Mouse (Mus musculus) MEL (cell line): ENCODE measurements around the gene Grm1.

Experiments
- CHD1 ChIP-seq: IDR thresholded peaks from 2 replicates; pipeline ENCODE4 v1.6.1; 2012; ENCODE audit warnings: low read depth, mild to moderate bottlenecking, inconsistent platforms, low read length, improper control_type of control experiment
- CTCF ChIP-seq, 3 experiments: IDR thresholded peaks in 2 of 3; conservative IDR thresholded peaks in 1 of 3; 2 replicates each; pipeline ENCODE4 v1.5.1; 2011 to 2012; ENCODE audit warnings: low read length in 3 of 3, low read depth in 2 of 3, mild to moderate bottlenecking in 2 of 3, improper control_type of control experiment in 1 of 3, inconsistent platforms in 1 of 3, mixed read lengths in 1 of 3, moderate library complexity in 1 of 3; ENCODE audit not compliant: control insufficient read depth in 1 of 3, insufficient read depth in 1 of 3, poor library complexity in 1 of 3, severe bottlenecking in 1 of 3
- MAX ChIP-seq: IDR thresholded peaks from 2 replicates; pipeline ENCODE4 v1.6.1; 2011; ENCODE audit warnings: low read length, improper control_type of control experiment
- MXI1 ChIP-seq: IDR thresholded peaks from 2 replicates; pipeline ENCODE4 v1.6.1; 2011; ENCODE audit warnings: mild to moderate bottlenecking, low read depth, low read length, improper control_type of control experiment
- MYC ChIP-seq: IDR thresholded peaks from 2 replicates; pipeline ENCODE4 v1.6.1; 2011; ENCODE audit warnings: low read depth, mild to moderate bottlenecking, low read length, improper control_type of control experiment, moderate library complexity
- POLR2A ChIP-seq, 2 experiments: IDR thresholded peaks; 2 replicates each; pipeline ENCODE4 v1.6.1; 2011 to 2012; ENCODE audit warnings: low read length in 2 of 2, mild to moderate bottlenecking in 2 of 2, control low read depth in 1 of 2, improper control_type of control experiment in 1 of 2, low read depth in 1 of 2, moderate library complexity in 1 of 2; ENCODE audit not compliant: control insufficient read depth in 1 of 2, insufficient read depth in 1 of 2, poor library complexity in 1 of 2
- TBP ChIP-seq: IDR thresholded peaks from 2 replicates; pipeline ENCODE4 v1.8.0; 2011; ENCODE audit warnings: low read depth, low read length, improper control_type of control experiment
- TCF12 ChIP-seq: IDR thresholded peaks from 2 replicates; pipeline ENCODE4 v1.6.1; 2014; ENCODE audit warnings: low read depth, mild to moderate bottlenecking, inconsistent platforms, low read length, improper control_type of control experiment, moderate library complexity
- ZMIZ1 ChIP-seq: IDR thresholded peaks from 2 replicates; pipeline ENCODE4 v1.6.1; 2012; ENCODE audit warnings: low read depth, mild to moderate bottlenecking, inconsistent platforms, low read length, improper control_type of control experiment, moderate library complexity
- ZNF384 ChIP-seq: IDR thresholded peaks from 2 replicates; pipeline ENCODE4 v1.6.1; 2012; ENCODE audit warnings: low read depth, mild to moderate bottlenecking, inconsistent platforms, low read length, improper control_type of control experiment

GRCm38 (mm10) chr10:11018970-11019531 is 63.1 kb downstream of the Grm1 start:
- TF ChIP-seq ZMIZ1 (no peak), TCF12 (no peak), POLR2A (IDR thresholded peaks at IDR 0.05; ENCODE audit: control insufficient read depth in 1 of 2, insufficient read depth in 1 of 2, low read depth in 1 of 2, low read length in 2 of 2, poor library complexity in 1 of 2) (no peak), MXI1 (no peak), CTCF (IDR thresholded peaks at IDR 0.05 in 2 of 3, conservative IDR thresholded peaks at IDR 0.05 in 1 of 3; ENCODE audit: control insufficient read depth in 1 of 3, insufficient read depth in 1 of 3, low read depth in 2 of 3, low read length in 3 of 3, poor library complexity in 1 of 3, severe bottlenecking in 1 of 3) (no peak), MAX (no peak), CHD1 (no peak), TBP (no peak), MYC (no peak), ZNF384 (no peak)
